Mouse (Mus musculus): Measurements from ENCODE around the gene Oaz1.

GRCm38 (mm10) chr10:80807057-80807627, 19.3 kb upstream of the Oaz1 start:
- TF ChIP-seq POLR2A (IDR thresholded peaks at IDR 0.05; ENCODE audit: borderline replicate concordance, insufficient read depth, low read length) = peak; percentile 82
- no peak for TF ChIP-seq CTCF (IDR thresholded peaks at IDR 0.05; ENCODE audit: borderline replicate concordance, insufficient read depth, low read depth, low read length)

All from cerebellum, adult 2 months (tissue).